Mouse (Mus musculus): ENCODE measurements around the gene Dlat.

The Dlat gene

GRCm38 (mm10) chr9:50590856-50591518, 68.6 kb downstream of the Dlat start:
- DNase-seq = no peak

GRCm38 (mm10) chr9:50586955-50587354, 72.6 kb downstream of the Dlat start:
- DNase-seq = no peak

- DNase-seq = peak; percentile 87 to 90
Observed at GRCm38 (mm10) chr9:50585145-50585818, 74.3 kb downstream of the Dlat start.

Data from kidney, postnatal 25 days (tissue).